Mouse (Mus musculus) thymus, postnatal 0 days (tissue): Measurements from ENCODE around the gene Sap25. TPM values are rescaled to one million over a fixed set of nuclear protein-coding genes. Genes with fewer than 3 reads are reported as not detected.

Experiments used
- polyA plus RNA-seq: library from polyadenylated mRNA; unstranded; fragments of >200 nt; fragmentation: Nextera tagmentation; extraction: Ambion mirVana; gene quantifications from 2 replicates; pipeline ENCODE4 v1.2.1, GENCODE M21; 2015

Gene Sap25
- polyA plus RNA-seq, 1 experiment from 2014 or later: 32.9 TPM

Other genes with a start within 250 kb of the Sap25 start
- 0.01 and 0.08 TPM in 2 replicates for gene Zan, start 164.3 kb upstream of the Sap25 start, polyA plus RNA-seq
- gene Pop7, start 138.8 kb upstream of the Sap25 start, polyA plus RNA-seq: 84.6 and 90.0 TPM in 2 replicates
- 10.5 and 15.9 TPM in 2 replicates for gene Gigyf1, start 122.8 kb upstream of the Sap25 start, polyA plus RNA-seq
- gene Epo, start 108.1 kb upstream of the Sap25 start, polyA plus RNA-seq: not detected in 2 replicates
- gene Gnb2, start 107.8 kb upstream of the Sap25 start, polyA plus RNA-seq: 425 and 451 TPM in 2 replicates
- gene Actl6b, start 87.8 kb upstream of the Sap25 start, polyA plus RNA-seq: 0.14 TPM in 1 of 2 replicates, not detected in the other
- gene Tfr2, start 71.5 kb upstream of the Sap25 start, polyA plus RNA-seq: 0.98 and 1.2 TPM in 2 replicates
- 53.3 and 58.5 TPM in 2 replicates for gene Mospd3, start 40.3 kb upstream of the Sap25 start, polyA plus RNA-seq
- gene Pcolce, start 27.6 kb upstream of the Sap25 start, polyA plus RNA-seq: 18.6 and 21.1 TPM in 2 replicates
- 0.05 and 0.14 TPM in 2 replicates for gene Fbxo24, start 12.3 kb upstream of the Sap25 start, polyA plus RNA-seq
- gene Lrch4, start 12.2 kb upstream of the Sap25 start, polyA plus RNA-seq: 201 and 205 TPM in 2 replicates
- gene Gm20605, start 12.2 kb upstream of the Sap25 start, polyA plus RNA-seq: 16.7 and 20.8 TPM in 2 replicates
- 0.09 TPM in 1 of 2 replicates, not detected in the other for gene Irs3, start 4.4 kb downstream of the Sap25 start, polyA plus RNA-seq
- 109 and 142 TPM in 2 replicates for gene Agfg2, start 43.4 kb downstream of the Sap25 start, polyA plus RNA-seq
- gene Nyap1, start 100.3 kb downstream of the Sap25 start, polyA plus RNA-seq: 7.2 and 8.8 TPM in 2 replicates
- gene Tsc22d4, start 104.4 kb downstream of the Sap25 start, polyA plus RNA-seq: 353 and 419 TPM in 2 replicates
- 69.4 and 69.6 TPM in 2 replicates for gene Ppp1r35, start 137.5 kb downstream of the Sap25 start, polyA plus RNA-seq
- 13.1 and 17.2 TPM in 2 replicates for gene Mepce, start 146.3 kb downstream of the Sap25 start, polyA plus RNA-seq
- gene Zcwpw1, start 146.5 kb downstream of the Sap25 start, polyA plus RNA-seq: 17.7 and 18.6 TPM in 2 replicates
- gene Pilra, start 194.9 kb downstream of the Sap25 start, polyA plus RNA-seq: 1.4 and 1.8 TPM in 2 replicates
- gene Pilrb1, start 216.8 kb downstream of the Sap25 start, polyA plus RNA-seq: 2.0 and 2.8 TPM in 2 replicates
- gene Pilrb2, start 230.5 kb downstream of the Sap25 start, polyA plus RNA-seq: 1.6 and 1.8 TPM in 2 replicates